Mouse (Mus musculus): ENCODE results near the gene Med12l. TPM values are rescaled to one million over a fixed set of nuclear protein-coding genes. Genes with fewer than 3 reads are reported as not detected.

The Med12l gene
- polyA plus RNA-seq, 1 experiment from 2014 or later, result 4.7 TPM

GRCm38 (mm10) chr3:59194938-59195337 lies 189.3 kb downstream of the Med12l start, which contains the start of gene Gpr87:
TSS of gene Gpr87 (minus strand) at chr3:59195104.
- H3K9ac ChIP-seq (ENCODE audit: low read depth, low read length), result no peak within 1 kb of the TSS
- no peak within 1 kb of the TSS for H3K27ac ChIP-seq (ENCODE audit: low read depth, low read length)
- H3K4me3 ChIP-seq (ENCODE audit: low read depth, low read length), result no peak within 1 kb of the TSS
- H3K27me3 ChIP-seq (ENCODE audit: control insufficient read depth, insufficient read depth, low read length), result no peaks in the 10 kb centered on the region
- ATAC-seq (ENCODE audit: low FRiP score) (no peak), DNase-seq (ENCODE audit: low spot score) (no peak)
- H3K4me1 ChIP-seq (replicated peaks; ENCODE audit: control insufficient read depth, insufficient read depth, low read length), result no peaks in the 10 kb centered on the region
- no peaks in the 10 kb centered on the region for H3K36me3 ChIP-seq (ENCODE audit: control insufficient read depth, insufficient read depth, low read length)
- no peaks in the 10 kb centered on the region for H3K9me3 ChIP-seq (ENCODE audit: control insufficient read depth, low read length)
- H3K4me2 ChIP-seq (replicated peaks; ENCODE audit: low read depth, low read length), result no peak within 1 kb of the TSS
- WGBS, result 88% methylated on average over 7 of the region's 7 CpGs

GRCm38 (mm10) chr3:59197329-59197948 lies 191.8 kb downstream of the Med12l start:
- Histone ChIP-seq H3K27ac (ENCODE audit: low read depth, low read length) (no peak overlapping the region), H3K9ac (ENCODE audit: low read depth, low read length) (no peak overlapping the region), H3K4me2 (replicated peaks; ENCODE audit: low read depth, low read length) (no peak overlapping the region), H3K27me3 (ENCODE audit: control insufficient read depth, insufficient read depth, low read length) (no peaks in the 10 kb centered on the region), H3K4me1 (replicated peaks; ENCODE audit: control insufficient read depth, insufficient read depth, low read length) (no peaks in the 10 kb centered on the region), H3K4me3 (ENCODE audit: low read depth, low read length) (no peak overlapping the region), H3K9me3 (ENCODE audit: control insufficient read depth, low read length) (no peaks in the 10 kb centered on the region), H3K36me3 (ENCODE audit: control insufficient read depth, insufficient read depth, low read length) (no peaks in the 10 kb centered on the region)
- ATAC-seq (ENCODE audit: low FRiP score) (no peak), DNase-seq (ENCODE audit: low spot score) (no peak)
- WGBS, result 85% methylated on average over 4 of the region's 4 CpGs

GRCm38 (mm10) chr3:59203802-59204520 lies 198.3 kb downstream of the Med12l start:
- WGBS, result 83% methylated on average over 8 of the region's 8 CpGs
- no peak overlapping the region for H3K4me3 ChIP-seq (ENCODE audit: low read depth, low read length)

GRCm38 (mm10) chr3:59204719-59205503 lies 199.3 kb downstream of the Med12l start:
- Histone ChIP-seq H3K36me3 (ENCODE audit: control insufficient read depth, insufficient read depth, low read length) (no peaks in the 10 kb centered on the region), H3K4me3 (ENCODE audit: low read depth, low read length) (no peak overlapping the region), H3K9ac (ENCODE audit: low read depth, low read length) (no peak overlapping the region), H3K27me3 (ENCODE audit: control insufficient read depth, insufficient read depth, low read length) (no peaks in the 10 kb centered on the region), H3K4me1 (replicated peaks; ENCODE audit: control insufficient read depth, insufficient read depth, low read length) (no peaks in the 10 kb centered on the region), H3K4me2 (replicated peaks; ENCODE audit: low read depth, low read length) (no peak overlapping the region), H3K9me3 (ENCODE audit: control insufficient read depth, low read length) (no peaks in the 10 kb centered on the region), H3K27ac (ENCODE audit: low read depth, low read length) (no peak overlapping the region)
- ATAC-seq (ENCODE audit: low FRiP score) (no peak), DNase-seq (ENCODE audit: low spot score) (no peak)
- WGBS, result 83% methylated on average over 11 of the region's 11 CpGs

More at GRCm38 (mm10) chr3:59203802-59204520, 198.3 kb downstream of the Med12l start:
- ATAC-seq (ENCODE audit: low FRiP score) (no peak), DNase-seq (ENCODE audit: low spot score) (no peak)
- Histone ChIP-seq H3K27me3 (ENCODE audit: control insufficient read depth, insufficient read depth, low read length) (no peaks in the 10 kb centered on the region), H3K4me1 (replicated peaks; ENCODE audit: control insufficient read depth, insufficient read depth, low read length) (no peaks in the 10 kb centered on the region), H3K36me3 (ENCODE audit: control insufficient read depth, insufficient read depth, low read length) (no peaks in the 10 kb centered on the region), H3K9me3 (ENCODE audit: control insufficient read depth, low read length) (no peaks in the 10 kb centered on the region), H3K9ac (ENCODE audit: low read depth, low read length) (no peak overlapping the region), H3K4me2 (replicated peaks; ENCODE audit: low read depth, low read length) (no peak overlapping the region), H3K27ac (ENCODE audit: low read depth, low read length) (no peak overlapping the region)

- ATAC-seq (ENCODE audit: low FRiP score) (no peak), DNase-seq (ENCODE audit: low spot score) (no peak)
- Histone ChIP-seq H3K9ac (ENCODE audit: low read depth, low read length) (no peak overlapping the region), H3K4me2 (replicated peaks; ENCODE audit: low read depth, low read length) (no peak overlapping the region), H3K4me3 (ENCODE audit: low read depth, low read length) (no peak overlapping the region), H3K4me1 (replicated peaks; ENCODE audit: control insufficient read depth, insufficient read depth, low read length) (no peaks in the 10 kb centered on the region), H3K27me3 (ENCODE audit: control insufficient read depth, insufficient read depth, low read length) (no peaks in the 10 kb centered on the region), H3K9me3 (ENCODE audit: control insufficient read depth, low read length) (no peaks in the 10 kb centered on the region), H3K27ac (ENCODE audit: low read depth, low read length) (no peak overlapping the region), H3K36me3 (ENCODE audit: control insufficient read depth, insufficient read depth, low read length) (no peaks in the 10 kb centered on the region)
- WGBS, result 84% methylated on average over 4 of the region's 4 CpGs
Measured at GRCm38 (mm10) chr3:59205941-59206340, 200.3 kb downstream of the Med12l start.

- ATAC-seq (ENCODE audit: low FRiP score) (peak; percentile 69; the same call in 1 of the 2 replicates), DNase-seq (ENCODE audit: low spot score) (peak; percentile 80)
- H3K4me3 ChIP-seq (ENCODE audit: low read depth, low read length), result no peak overlapping the region
- WGBS, result 69% methylated on average over 4 of the region's 4 CpGs
- no peaks in the 10 kb centered on the region for H3K4me1 ChIP-seq (replicated peaks; ENCODE audit: control insufficient read depth, insufficient read depth, low read length)
- no peak overlapping the region for H3K27ac ChIP-seq (ENCODE audit: low read depth, low read length)
- H3K9ac ChIP-seq (ENCODE audit: low read depth, low read length), result no peak overlapping the region
- H3K9me3 ChIP-seq (ENCODE audit: control insufficient read depth, low read length), result no peaks in the 10 kb centered on the region
- H3K4me2 ChIP-seq (replicated peaks; ENCODE audit: low read depth, low read length), result no peak overlapping the region
- no peaks in the 10 kb centered on the region for H3K36me3 ChIP-seq (ENCODE audit: control insufficient read depth, insufficient read depth, low read length)
- H3K27me3 ChIP-seq (ENCODE audit: control insufficient read depth, insufficient read depth, low read length), result no peaks in the 10 kb centered on the region
Measured at GRCm38 (mm10) chr3:59208650-59209548, 203.3 kb downstream of the Med12l start.

- 80% methylated on average over 8 of the region's 8 CpGs for WGBS
- no peak for DNase-seq (ENCODE audit: low spot score)
- ATAC-seq (ENCODE audit: low FRiP score), result no peak
- no peaks in the 10 kb centered on the region for H3K9me3 ChIP-seq (ENCODE audit: control insufficient read depth, low read length)
- H3K36me3 ChIP-seq (ENCODE audit: control insufficient read depth, insufficient read depth, low read length), result no peaks in the 10 kb centered on the region
- no peaks in the 10 kb centered on the region for H3K27me3 ChIP-seq (ENCODE audit: control insufficient read depth, insufficient read depth, low read length)
- H3K4me2 ChIP-seq (replicated peaks; ENCODE audit: low read depth, low read length), result no peak overlapping the region
- no peak overlapping the region for H3K27ac ChIP-seq (ENCODE audit: low read depth, low read length)
- H3K4me1 ChIP-seq (replicated peaks; ENCODE audit: control insufficient read depth, insufficient read depth, low read length), result no peaks in the 10 kb centered on the region
- no peak overlapping the region for H3K9ac ChIP-seq (ENCODE audit: low read depth, low read length)
- H3K4me3 ChIP-seq (ENCODE audit: low read depth, low read length), result no peak overlapping the region
Measured at GRCm38 (mm10) chr3:59210089-59210488, 204.5 kb downstream of the Med12l start.

GRCm38 (mm10) chr3:59210727-59211126 lies 205.1 kb downstream of the Med12l start, which contains the start of gene P2ry13:
TSS of gene P2ry13 (minus strand) at chr3:59210882.
- no peaks in the 10 kb centered on the region for H3K9me3 ChIP-seq (ENCODE audit: control insufficient read depth, low read length)
- H3K27ac ChIP-seq (ENCODE audit: low read depth, low read length), result no peak within 1 kb of the TSS
- H3K36me3 ChIP-seq (ENCODE audit: control insufficient read depth, insufficient read depth, low read length), result no peaks in the 10 kb centered on the region
- ATAC-seq (ENCODE audit: low FRiP score), result no peak
- no peaks in the 10 kb centered on the region for H3K4me1 ChIP-seq (replicated peaks; ENCODE audit: control insufficient read depth, insufficient read depth, low read length)
- DNase-seq (ENCODE audit: low spot score), result no peak
- no peak within 1 kb of the TSS for H3K9ac ChIP-seq (ENCODE audit: low read depth, low read length)
- no peak within 1 kb of the TSS for H3K4me2 ChIP-seq (replicated peaks; ENCODE audit: low read depth, low read length)
- no peak within 1 kb of the TSS for H3K4me3 ChIP-seq (ENCODE audit: low read depth, low read length)
- WGBS, result 91% methylated on average over 6 of the region's 6 CpGs
- H3K27me3 ChIP-seq (ENCODE audit: control insufficient read depth, insufficient read depth, low read length), result no peaks in the 10 kb centered on the region
